Mouse (Mus musculus) stomach, postnatal 0 days (tissue): ENCODE data around the gene Nxnl1. TPM values are rescaled to one million over a fixed set of nuclear protein-coding genes. Genes with fewer than 3 reads are reported as not detected.
A peak's percentile ranks its signal among the peaks of the same experiment; 100 is the strongest.
"Not testable (repeated sequence)": the region's sequence is repeated elsewhere in the genome, so short reads cannot be mapped to it uniquely, and the experiment has no call there.

Experiments
- ATAC-seq: fragments of 200-750 bp; cut with Nextera tagmentation; 2 replicates; pipeline ENCODE4 v1.8.0; 2017; ENCODE audit not compliant: low FRiP score, low TSS enrichment
- DNase-seq: peaks from one replicate; pipeline ENCODE4 v3.0.0-alpha.2; 2016; ENCODE audit warnings: low spot score
- H3K27ac ChIP-seq: fragments of 300-500 bp; sonication (generic); replicated peaks from 2 replicates; pipeline ENCODE4 v1.5.1; 2014; ENCODE audit warnings: mild to moderate bottlenecking, control low read depth
- H3K27me3 ChIP-seq: fragments of 300-500 bp; sonication (generic); 2 replicates; pipeline ENCODE4 v1.6.1; 2014; ENCODE audit warnings: low read length; ENCODE audit not compliant: control insufficient read depth, insufficient read depth
- H3K36me3 ChIP-seq: fragments of 300-500 bp; sonication (generic); 2 replicates; pipeline ENCODE4 v1.6.1; 2014; ENCODE audit warnings: low read length, mixed read lengths; ENCODE audit not compliant: control insufficient read depth, insufficient read depth
- H3K4me1 ChIP-seq: fragments of 300-500 bp; sonication (generic); replicated peaks from 2 replicates; pipeline ENCODE4 v1.6.1; 2014; ENCODE audit warnings: antibody characterized with exemption; ENCODE audit not compliant: control insufficient read depth, insufficient read depth
- H3K4me2 ChIP-seq: fragments of 300-500 bp; sonication (generic); replicated peaks from 2 replicates; pipeline ENCODE4 v1.6.1; 2014; ENCODE audit warnings: low read depth, mild to moderate bottlenecking, control low read depth, moderate library complexity
- H3K4me3 ChIP-seq: fragments of 300-500 bp; sonication (generic); 2 replicates; pipeline ENCODE4 v1.5.1; 2014; ENCODE audit warnings: low read depth, low read length, control low read depth
- H3K9ac ChIP-seq: fragments of 300-500 bp; sonication (generic); 2 replicates; pipeline ENCODE4 v1.6.1; 2014; ENCODE audit warnings: mild to moderate bottlenecking, low read length, control low read depth, mixed read lengths
- H3K9me3 ChIP-seq: fragments of 300-500 bp; sonication (generic); 2 replicates; pipeline ENCODE4 v1.6.1; 2016; ENCODE audit warnings: low read length; ENCODE audit not compliant: control insufficient read depth
- CTCF ChIP-seq: IDR thresholded peaks from 2 replicates; pipeline ENCODE4 v1.5.1; 2016; ENCODE audit warnings: antibody characterized with exemption, low read depth, mild to moderate bottlenecking, moderate library complexity
- EP300 ChIP-seq: optimal IDR thresholded peaks from 2 replicates; pipeline ENCODE3; 2016; ENCODE audit warnings: antibody characterized with exemption
- WGBS: fragments of 180-500 bp; shearing (Covaris S2); extraction: QIAGEN DNeasy Blood & Tissue Kit; methylation state at CpG from one replicate; pipeline ENCODE4 v1.1.7; 2014; 5-methylcytosine and 5-hydroxymethylcytosine counted together
- polyA plus RNA-seq: library from polyadenylated mRNA; unstranded; fragments of >200 nt; fragmentation: Nextera tagmentation; extraction: Ambion mirVana; gene quantifications from 2 replicates; pipeline ENCODE4 v1.2.1, GENCODE M21; 2015

Gene Nxnl1
- polyA plus RNA-seq, 1 experiment from 2014 or later = 0.04 TPM

DNA sequence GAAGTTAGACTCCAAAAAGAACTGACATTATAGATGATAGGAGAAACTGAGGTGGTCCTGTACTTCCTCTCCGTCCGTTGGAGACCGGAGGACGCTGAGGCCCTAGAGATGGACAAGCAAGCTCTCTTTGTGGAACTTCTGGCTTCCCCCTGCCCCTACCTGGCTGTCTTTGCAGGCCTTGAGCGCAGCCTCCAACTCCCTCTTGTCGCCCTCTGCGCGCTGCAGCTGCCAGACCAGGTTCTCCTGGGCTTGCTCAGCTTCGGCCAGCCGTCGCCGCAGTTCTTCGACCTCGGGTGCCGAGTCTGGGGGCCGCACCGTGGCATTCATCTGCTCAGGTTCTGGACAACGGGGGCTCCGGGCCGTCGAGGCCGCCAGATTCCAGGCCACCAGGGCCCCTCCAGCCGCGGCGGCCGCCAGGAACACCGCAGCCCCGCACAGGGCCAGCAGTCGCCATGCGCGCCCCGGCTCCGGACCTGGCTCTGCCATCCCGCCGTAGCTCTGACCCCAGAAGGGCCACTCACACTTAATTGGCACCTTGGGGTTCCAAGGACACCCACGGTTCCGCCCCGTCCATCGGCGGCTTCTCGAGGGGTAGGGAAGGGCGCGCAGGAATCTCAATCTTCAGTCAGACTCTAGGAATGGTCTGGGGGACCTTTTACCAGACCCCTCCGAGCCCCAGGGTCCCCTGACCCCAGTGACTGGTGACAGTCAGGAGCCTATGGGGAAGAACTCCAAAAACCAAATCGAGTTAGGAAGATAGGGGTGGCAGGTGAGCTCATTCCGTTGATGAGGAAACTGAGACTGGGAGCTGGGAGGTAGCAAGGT, 41.0 kb downstream of the Nxnl1 start, which contains the start of gene Ccdc194:
TSS of gene Ccdc194 (minus strand) at position 486 of the 825 bp plus-strand sequence.
- no peak within 1 kb of the TSS for H3K4me2 ChIP-seq
- peak within 1 kb of the TSS; percentile 61; the same call in 1 of the 2 replicates for H3K27ac ChIP-seq
- H3K4me3 ChIP-seq = no peak within 1 kb of the TSS
- no peaks in the 10 kb centered on the region for H3K27me3 ChIP-seq
- H3K4me1 ChIP-seq = 0 out of 2 replicates have a peak, but pooled peaks cover 2% of the 10 kb centered on the region
- no peaks in the 10 kb centered on the region for H3K36me3 ChIP-seq
- H3K9ac ChIP-seq = 0 out of 2 replicates have a peak within 1 kb of the TSS, but pooled peaks have one; percentile 2
- ATAC-seq (no peak), DNase-seq (no peak)
- 26% methylated on average over 45 of the region's 46 CpGs for WGBS
- H3K9me3 ChIP-seq = no peaks in the 10 kb centered on the region
- no peak for TF ChIP-seq EP300
- TF ChIP-seq CTCF = no peak

DNA sequence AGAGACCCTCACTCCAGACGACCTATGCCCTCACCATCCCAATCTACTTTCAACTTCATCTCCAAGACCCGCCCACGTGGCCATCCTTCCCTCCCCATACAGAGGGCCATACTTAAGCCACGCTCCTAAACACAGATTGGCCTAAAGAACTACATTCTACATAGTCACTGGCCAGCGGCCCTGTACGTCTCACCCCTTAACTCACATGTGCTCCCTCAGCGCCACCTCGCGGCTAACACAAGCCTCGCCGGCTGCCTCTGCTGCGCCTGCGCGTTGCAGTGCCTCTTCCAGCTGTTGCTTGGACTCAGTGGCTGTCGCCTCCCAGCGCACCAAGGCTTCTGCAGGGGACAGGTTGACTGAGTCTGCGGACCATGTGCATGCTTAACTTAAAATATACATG, 44.8 kb downstream of the Nxnl1 start:
- 0 out of 2 replicates have a peak overlapping the region, but pooled peaks have one; percentile 8 for H3K4me2 ChIP-seq
- H3K27ac ChIP-seq = no peak overlapping the region
- peak; percentile 99 for TF ChIP-seq CTCF
- TF ChIP-seq EP300 = no peak
- DNase-seq = peak; percentile 96
- no peak overlapping the region for H3K4me3 ChIP-seq
- ATAC-seq = peak; percentile 95
- H3K9ac ChIP-seq = no peak overlapping the region
- WGBS = 4% methylated on average over 17 of the region's 17 CpGs
- H3K36me3 ChIP-seq = no peaks in the 10 kb centered on the region
- no peaks in the 10 kb centered on the region for H3K27me3 ChIP-seq
- H3K9me3 ChIP-seq = no peaks in the 10 kb centered on the region
- H3K4me1 ChIP-seq = no peaks in the 10 kb centered on the region

DNA sequence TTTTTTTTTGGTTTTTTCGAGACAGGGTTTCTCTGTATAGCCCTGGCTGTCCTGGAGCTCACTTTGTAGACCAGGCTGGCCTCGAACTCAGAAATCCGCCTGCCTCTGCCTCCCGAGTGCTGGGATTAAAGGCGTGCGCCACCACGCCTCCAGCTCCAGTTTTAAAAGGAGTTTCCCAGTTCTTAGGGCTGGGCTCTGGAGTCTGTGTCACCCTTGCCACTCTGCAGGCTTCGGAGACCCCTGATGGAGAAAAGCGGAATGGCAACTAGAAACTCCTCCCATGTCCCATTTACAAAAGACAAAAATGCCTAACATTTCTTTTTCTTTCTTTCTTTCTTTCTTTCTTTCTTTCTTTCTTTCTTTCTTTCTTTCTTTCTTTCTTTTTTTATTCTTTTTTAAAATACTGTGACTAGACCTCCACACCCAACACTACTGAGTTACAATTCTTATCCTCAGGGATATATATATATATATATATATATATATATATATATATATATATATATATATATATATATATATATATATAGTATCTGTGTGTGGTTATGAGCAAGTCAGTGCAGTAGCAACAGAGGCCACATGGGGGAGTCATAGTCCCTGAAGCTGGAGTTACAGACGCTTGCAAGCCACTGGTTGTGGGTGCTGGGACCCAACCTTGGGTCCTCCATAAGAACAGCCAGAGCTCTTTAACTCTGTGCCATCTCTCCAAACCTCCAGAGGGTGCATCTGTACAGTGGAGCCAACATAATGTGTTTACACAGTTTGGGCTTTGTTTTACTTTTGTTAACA, 47.2 kb downstream of the Nxnl1 start:
- H3K4me2 ChIP-seq, H3K9me3 ChIP-seq, H3K4me1 ChIP-seq, H3K9ac ChIP-seq, H3K4me3 ChIP-seq, ATAC-seq, H3K27me3 ChIP-seq, H3K27ac ChIP-seq, H3K36me3 ChIP-seq: not testable (repeated sequence)
- peak; percentile 71 for DNase-seq
- peak; percentile 75 for TF ChIP-seq CTCF
- 36% methylated on average over 9 of the region's 10 CpGs for WGBS

DNA sequence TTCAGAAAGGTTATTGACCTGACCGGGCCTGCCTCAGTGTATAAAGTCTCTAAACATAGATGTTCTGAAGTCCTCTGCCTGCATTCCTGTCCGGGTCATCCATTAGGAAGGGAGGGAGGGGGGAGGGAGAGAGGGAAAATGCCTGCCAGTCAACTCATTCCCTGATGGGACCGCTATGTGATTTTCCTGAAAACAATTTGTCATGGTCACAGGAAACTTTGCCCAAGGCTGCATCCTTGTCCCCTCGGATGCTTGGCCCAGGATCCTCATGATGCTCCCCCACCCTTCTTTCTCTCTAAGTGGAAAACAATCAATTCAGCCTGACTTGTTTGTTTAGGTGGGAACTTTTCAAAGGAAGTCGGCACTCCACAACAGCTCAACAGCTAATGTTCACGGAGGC, 49.6 kb downstream of the Nxnl1 start:
- no peak overlapping the region for H3K4me2 ChIP-seq
- H3K4me1 ChIP-seq = no peaks in the 10 kb centered on the region
- no peaks in the 10 kb centered on the region for H3K9me3 ChIP-seq
- TF ChIP-seq EP300 (no peak), CTCF (no peak)
- ATAC-seq (no peak), DNase-seq (no peak)
- no peak overlapping the region for H3K27ac ChIP-seq
- whole genome bisulfite sequencing = 6% methylated on average over 6 of the region's 6 CpGs
- no peak overlapping the region for H3K9ac ChIP-seq
- no peaks in the 10 kb centered on the region for H3K27me3 ChIP-seq
- no peak overlapping the region for H3K4me3 ChIP-seq
- H3K36me3 ChIP-seq = no peaks in the 10 kb centered on the region

DNA sequence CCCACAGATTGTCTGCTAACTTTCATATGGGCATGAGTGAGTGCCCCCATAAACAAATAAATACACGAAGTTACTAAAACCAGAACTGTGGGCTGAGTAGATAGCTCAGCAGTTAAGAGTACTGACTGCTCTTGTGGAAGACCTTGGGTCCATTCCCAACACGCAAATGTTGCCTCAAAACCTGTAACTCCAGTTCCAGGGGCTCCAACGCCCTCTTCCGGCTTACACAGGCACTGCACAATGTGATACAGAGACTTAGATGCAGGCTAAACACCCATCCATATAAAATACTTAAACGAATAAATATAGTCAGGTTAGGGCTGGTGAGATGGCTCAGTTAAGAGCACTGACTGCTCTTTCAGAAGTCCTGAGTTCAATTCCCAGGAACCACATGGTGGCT, 51.4 kb downstream of the Nxnl1 start:
- TF ChIP-seq CTCF = peak; percentile 28
- no peak for TF ChIP-seq EP300
- DNase-seq = no peak
- Histone ChIP-seq H3K27ac (no peak overlapping the region), H3K4me2 (no peak overlapping the region), H3K36me3 (no peaks in the 10 kb centered on the region), H3K9me3 (no peaks in the 10 kb centered on the region), H3K4me3 (no peak overlapping the region), H3K27me3 (no peaks in the 10 kb centered on the region), H3K9ac (no peak overlapping the region), H3K4me1 (no peaks in the 10 kb centered on the region)
- 63% methylated on average over 5 of the region's 5 CpGs for WGBS
- no peak for ATAC-seq
